Mouse (Mus musculus): Measurements from ENCODE around the gene Nfkb1. TPM values are rescaled to one million over a fixed set of nuclear protein-coding genes. Genes with fewer than 3 reads are reported as not detected.

Nfkb1 gene
- polyA plus RNA-seq, 1 experiment from 2014 or later, result 6.8 TPM

DNA sequence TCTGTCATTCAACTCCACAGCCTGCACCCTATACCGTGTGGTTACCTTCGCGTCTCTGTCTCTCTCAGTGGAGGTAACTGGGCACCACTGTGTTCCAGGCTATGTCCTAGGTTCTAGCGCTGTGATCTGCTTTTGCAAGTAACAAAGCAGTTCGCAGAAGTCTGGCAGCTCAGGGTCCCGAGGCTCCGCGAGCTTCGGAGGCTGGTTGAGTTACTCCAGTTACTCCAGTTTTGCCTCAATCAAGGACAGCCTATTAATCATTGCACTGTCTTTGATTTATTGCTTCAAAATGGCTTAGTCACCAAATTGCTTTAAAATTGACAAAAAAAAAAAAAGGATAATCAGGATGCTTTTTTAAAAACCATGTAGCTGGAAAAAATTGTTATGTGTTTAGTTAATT lies 126.6 kb downstream of the Nfkb1 start:
- no peaks in the 10 kb centered on the region for H3K9me3 ChIP-seq (replicated peaks; ENCODE audit: control insufficient read depth, low read length, poor library complexity, severe bottlenecking)
- no peak overlapping the region for H3K4me3 ChIP-seq (ENCODE audit: low read depth, low read length)
- no peaks in the 10 kb centered on the region for H3K27me3 ChIP-seq (ENCODE audit: control insufficient read depth, insufficient read depth, low read depth, low read length)
- H3K36me3 ChIP-seq (ENCODE audit: control insufficient read depth, insufficient read depth, low read length), result no peaks in the 10 kb centered on the region
- no peaks in the 10 kb centered on the region for H3K4me1 ChIP-seq (ENCODE audit: control insufficient read depth, insufficient read depth, low read length)
- no peak overlapping the region for H3K4me2 ChIP-seq (ENCODE audit: low read length)
- no peak overlapping the region for H3K27ac ChIP-seq (ENCODE audit: low read length)
- ATAC-seq, result no peak
- no peak overlapping the region for H3K9ac ChIP-seq (ENCODE audit: low read depth, low read length)
- WGBS, result 93% methylated on average over 9 of the region's 9 CpGs

DNA sequence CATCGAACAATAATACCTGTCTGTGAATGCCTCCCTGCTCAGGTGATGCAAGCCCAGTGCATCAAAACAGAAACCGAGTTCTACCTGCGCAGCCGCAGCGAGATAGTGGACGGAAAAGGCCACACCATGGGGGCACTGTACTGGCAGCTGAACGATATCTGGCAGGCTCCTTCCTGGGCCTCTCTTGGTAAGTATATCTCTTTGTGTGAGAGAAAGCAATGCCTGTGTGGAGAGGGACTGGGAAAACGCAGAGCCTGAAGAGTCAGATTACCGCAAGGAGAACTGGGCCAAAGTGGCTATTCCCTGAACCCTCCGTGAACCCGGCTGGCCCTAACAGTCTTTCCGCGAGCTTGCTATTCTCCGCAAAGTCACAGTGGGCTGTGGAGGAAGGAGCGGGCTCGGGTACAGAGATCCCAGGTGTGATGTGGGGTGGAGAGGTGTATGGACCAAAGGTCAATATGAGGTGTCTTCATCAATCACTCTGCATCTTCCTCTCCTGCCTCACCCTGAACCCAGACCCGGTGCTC lies 128.1 kb downstream of the Nfkb1 start:
- 93% methylated on average over 17 of the region's 17 CpGs for WGBS

DNA sequence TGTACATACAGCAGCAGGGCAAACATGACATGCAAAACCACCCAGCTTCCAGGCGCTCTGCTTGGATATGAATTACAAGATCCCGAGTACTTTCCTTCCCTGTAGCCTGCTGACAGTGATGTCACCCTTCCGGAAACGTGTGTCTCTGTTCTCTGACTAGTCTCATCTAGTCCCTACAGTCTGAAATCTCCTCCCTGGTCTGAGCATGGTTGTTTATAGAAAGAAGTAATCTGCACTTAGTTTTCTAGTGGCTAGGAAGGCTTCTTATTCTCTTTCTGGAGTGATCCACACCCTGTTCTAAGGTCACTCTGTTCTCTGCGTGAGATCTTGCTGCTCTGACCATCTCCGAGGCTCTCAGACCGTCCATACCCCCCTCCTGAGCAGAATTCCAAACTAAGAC lies 129.3 kb downstream of the Nfkb1 start:
- Histone ChIP-seq H3K27me3 (ENCODE audit: control insufficient read depth, insufficient read depth, low read depth, low read length) (no peaks in the 10 kb centered on the region), H3K36me3 (ENCODE audit: control insufficient read depth, insufficient read depth, low read length) (no peaks in the 10 kb centered on the region), H3K27ac (ENCODE audit: low read length) (no peak overlapping the region), H3K9me3 (replicated peaks; ENCODE audit: control insufficient read depth, low read length, poor library complexity, severe bottlenecking) (no peaks in the 10 kb centered on the region), H3K4me3 (ENCODE audit: low read depth, low read length) (no peak overlapping the region), H3K4me2 (ENCODE audit: low read length) (no peak overlapping the region), H3K4me1 (ENCODE audit: control insufficient read depth, insufficient read depth, low read length) (no peaks in the 10 kb centered on the region), H3K9ac (ENCODE audit: low read depth, low read length) (no peak overlapping the region)
- 85% methylated on average over 7 of the region's 7 CpGs for WGBS
- no peak for ATAC-seq

More for the DNA sequence above, 128.1 kb downstream of the Nfkb1 start:
- no peaks in the 10 kb centered on the region for H3K27me3 ChIP-seq (ENCODE audit: control insufficient read depth, insufficient read depth, low read depth, low read length)
- ATAC-seq, result no peak
- no peaks in the 10 kb centered on the region for H3K9me3 ChIP-seq (replicated peaks; ENCODE audit: control insufficient read depth, low read length, poor library complexity, severe bottlenecking)
- H3K36me3 ChIP-seq (ENCODE audit: control insufficient read depth, insufficient read depth, low read length), result no peaks in the 10 kb centered on the region
- H3K27ac ChIP-seq (ENCODE audit: low read length), result no peak overlapping the region
- H3K4me3 ChIP-seq (ENCODE audit: low read depth, low read length), result no peak overlapping the region
- H3K9ac ChIP-seq (ENCODE audit: low read depth, low read length), result no peak overlapping the region
- H3K4me2 ChIP-seq (ENCODE audit: low read length), result no peak overlapping the region
- H3K4me1 ChIP-seq (ENCODE audit: control insufficient read depth, insufficient read depth, low read length), result no peaks in the 10 kb centered on the region

DNA sequence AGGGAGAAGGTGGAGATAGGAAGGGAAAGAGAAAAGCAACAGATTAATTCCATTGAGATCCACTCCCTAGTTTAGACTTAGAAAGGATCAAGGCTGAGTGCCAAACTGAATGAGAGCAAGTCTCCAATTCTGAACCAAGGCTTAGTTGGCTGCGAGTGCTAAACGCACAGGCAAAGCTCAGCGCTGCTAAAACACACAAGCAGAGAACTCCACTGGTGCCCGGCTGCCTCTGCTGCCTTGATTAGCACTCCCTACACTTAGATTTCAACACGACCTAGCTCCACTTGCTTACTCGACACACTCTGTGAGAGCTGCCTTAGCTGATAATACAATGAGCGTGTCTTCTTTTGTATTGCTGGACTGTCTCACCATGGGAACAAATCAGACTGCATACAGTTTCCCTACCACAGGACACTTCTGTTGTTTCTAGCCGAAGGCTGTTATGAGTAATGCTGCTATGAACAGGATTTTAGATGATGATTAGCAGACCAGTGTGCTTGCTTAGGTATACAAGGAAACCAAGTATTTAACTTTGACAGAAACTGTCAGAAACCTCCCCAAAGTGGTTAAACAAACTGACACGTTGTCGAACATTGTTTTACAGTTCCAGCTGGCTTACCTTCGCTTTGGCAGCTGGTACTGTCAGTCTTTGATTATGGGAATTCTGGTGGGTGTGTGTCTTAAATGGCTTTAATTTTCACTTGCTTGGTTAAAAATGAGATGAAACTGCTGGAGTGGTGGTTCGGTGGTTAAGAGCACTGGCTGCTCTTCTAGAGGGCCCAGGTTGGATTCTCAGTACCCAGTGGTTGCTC lies 134.3 kb downstream of the Nfkb1 start:
- no peaks in the 10 kb centered on the region for H3K36me3 ChIP-seq (ENCODE audit: control insufficient read depth, insufficient read depth, low read length)
- no peak overlapping the region for H3K4me3 ChIP-seq (ENCODE audit: low read depth, low read length)
- H3K9me3 ChIP-seq (replicated peaks; ENCODE audit: control insufficient read depth, low read length, poor library complexity, severe bottlenecking), result no peaks in the 10 kb centered on the region
- H3K27me3 ChIP-seq (ENCODE audit: control insufficient read depth, insufficient read depth, low read depth, low read length), result no peaks in the 10 kb centered on the region
- no peak for ATAC-seq
- H3K4me1 ChIP-seq (ENCODE audit: control insufficient read depth, insufficient read depth, low read length), result no peaks in the 10 kb centered on the region
- no peak overlapping the region for H3K9ac ChIP-seq (ENCODE audit: low read depth, low read length)
- H3K4me2 ChIP-seq (ENCODE audit: low read length), result no peak overlapping the region
- no peak overlapping the region for H3K27ac ChIP-seq (ENCODE audit: low read length)
- WGBS, result 74% methylated on average over 12 of the region's 12 CpGs

DNA sequence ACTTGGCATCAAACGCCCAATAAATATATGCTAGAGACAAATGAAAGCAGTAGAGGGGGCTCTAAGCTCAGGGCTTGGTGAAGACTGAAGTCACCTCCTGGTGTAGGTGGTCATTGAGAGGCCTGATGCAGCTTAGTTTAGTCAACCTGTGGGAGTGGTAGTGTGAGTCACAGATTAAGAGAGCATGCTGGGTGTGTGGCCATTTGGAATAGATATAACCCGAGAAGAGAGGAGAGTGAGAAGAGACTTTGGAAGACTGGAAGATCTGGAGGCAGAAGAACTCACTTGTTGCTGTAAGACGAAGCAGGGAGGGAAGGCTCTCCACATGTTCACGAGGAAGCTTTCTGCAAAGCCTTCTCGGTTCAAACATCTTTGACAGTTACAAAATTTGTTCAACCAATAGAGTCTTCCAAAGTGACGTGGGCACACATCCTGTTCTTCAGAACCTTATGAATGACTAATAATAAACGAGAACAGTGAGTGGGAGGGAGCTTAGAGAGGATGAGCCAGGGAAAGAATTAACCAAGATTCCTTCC lies 135.2 kb downstream of the Nfkb1 start:
- Histone ChIP-seq H3K4me3 (ENCODE audit: low read depth, low read length) (no peak overlapping the region), H3K36me3 (ENCODE audit: control insufficient read depth, insufficient read depth, low read length) (no peaks in the 10 kb centered on the region), H3K9ac (ENCODE audit: low read depth, low read length) (no peak overlapping the region), H3K9me3 (replicated peaks; ENCODE audit: control insufficient read depth, low read length, poor library complexity, severe bottlenecking) (no peaks in the 10 kb centered on the region), H3K4me2 (ENCODE audit: low read length) (no peak overlapping the region), H3K27ac (ENCODE audit: low read length) (no peak overlapping the region), H3K4me1 (ENCODE audit: control insufficient read depth, insufficient read depth, low read length) (no peaks in the 10 kb centered on the region), H3K27me3 (ENCODE audit: control insufficient read depth, insufficient read depth, low read depth, low read length) (no peaks in the 10 kb centered on the region)
- no peak for ATAC-seq
- WGBS, result 82% methylated on average over 7 of the region's 7 CpGs

DNA sequence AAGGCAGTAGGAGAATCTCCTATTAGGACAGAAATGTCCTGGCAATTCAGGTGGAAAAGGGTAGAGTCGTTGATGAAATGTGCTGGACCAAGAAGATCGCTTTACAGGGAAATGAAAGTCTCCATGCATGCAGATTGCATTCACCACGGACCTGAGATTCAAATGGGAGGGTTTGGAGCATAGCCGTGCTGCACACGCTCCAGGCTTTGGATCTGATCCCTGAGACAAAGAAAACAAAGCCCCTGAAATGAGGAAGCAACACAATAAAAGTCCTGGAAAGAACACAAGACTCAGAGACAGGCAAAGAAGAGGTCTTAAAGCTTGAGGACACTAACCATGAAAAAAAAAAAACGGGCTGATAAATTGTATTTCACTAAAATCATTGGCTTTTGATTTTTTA lies 136.2 kb downstream of the Nfkb1 start:
- WGBS, result 36% methylated on average over 6 of the region's 6 CpGs
- Histone ChIP-seq H3K4me2 (ENCODE audit: low read length) (no peak overlapping the region), H3K4me1 (ENCODE audit: control insufficient read depth, insufficient read depth, low read length) (no peaks in the 10 kb centered on the region), H3K36me3 (ENCODE audit: control insufficient read depth, insufficient read depth, low read length) (no peaks in the 10 kb centered on the region), H3K4me3 (ENCODE audit: low read depth, low read length) (no peak overlapping the region), H3K9ac (ENCODE audit: low read depth, low read length) (no peak overlapping the region), H3K27me3 (ENCODE audit: control insufficient read depth, insufficient read depth, low read depth, low read length) (no peaks in the 10 kb centered on the region), H3K27ac (ENCODE audit: low read length) (no peak overlapping the region), H3K9me3 (replicated peaks; ENCODE audit: control insufficient read depth, low read length, poor library complexity, severe bottlenecking) (no peaks in the 10 kb centered on the region)
- ATAC-seq, result no peak

DNA sequence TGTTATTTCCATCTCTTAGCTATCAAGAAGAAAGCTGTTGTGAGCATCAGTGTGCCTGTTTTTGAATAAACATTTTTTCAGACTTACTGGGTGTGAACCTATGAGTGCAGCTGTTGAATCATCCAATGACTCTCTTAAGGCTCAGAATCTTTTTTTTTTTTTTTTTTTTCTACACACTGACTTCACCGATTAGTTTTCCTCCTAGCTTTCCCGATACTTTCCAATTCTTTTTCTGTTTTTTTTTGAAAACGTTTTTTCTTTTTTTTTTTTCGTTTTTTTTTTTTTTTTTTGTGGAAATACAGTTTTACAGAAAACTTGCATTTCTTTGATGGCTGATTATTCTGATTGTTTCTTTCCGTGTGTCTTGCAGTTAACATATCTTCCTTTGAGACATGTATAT lies 138.5 kb downstream of the Nfkb1 start:
- no peak overlapping the region for H3K4me2 ChIP-seq (ENCODE audit: low read length)
- H3K9me3 ChIP-seq (replicated peaks; ENCODE audit: control insufficient read depth, low read length, poor library complexity, severe bottlenecking), result no peaks in the 10 kb centered on the region
- H3K9ac ChIP-seq (ENCODE audit: low read depth, low read length), result no peak overlapping the region
- H3K36me3 ChIP-seq (ENCODE audit: control insufficient read depth, insufficient read depth, low read length), result no peaks in the 10 kb centered on the region
- H3K27me3 ChIP-seq (ENCODE audit: control insufficient read depth, insufficient read depth, low read depth, low read length), result no peaks in the 10 kb centered on the region
- no peak overlapping the region for H3K27ac ChIP-seq (ENCODE audit: low read length)
- 77% methylated on average over 5 of the region's 5 CpGs for WGBS
- ATAC-seq, result no peak
- H3K4me1 ChIP-seq (ENCODE audit: control insufficient read depth, insufficient read depth, low read length), result no peaks in the 10 kb centered on the region
- no peak overlapping the region for H3K4me3 ChIP-seq (ENCODE audit: low read depth, low read length)

DNA sequence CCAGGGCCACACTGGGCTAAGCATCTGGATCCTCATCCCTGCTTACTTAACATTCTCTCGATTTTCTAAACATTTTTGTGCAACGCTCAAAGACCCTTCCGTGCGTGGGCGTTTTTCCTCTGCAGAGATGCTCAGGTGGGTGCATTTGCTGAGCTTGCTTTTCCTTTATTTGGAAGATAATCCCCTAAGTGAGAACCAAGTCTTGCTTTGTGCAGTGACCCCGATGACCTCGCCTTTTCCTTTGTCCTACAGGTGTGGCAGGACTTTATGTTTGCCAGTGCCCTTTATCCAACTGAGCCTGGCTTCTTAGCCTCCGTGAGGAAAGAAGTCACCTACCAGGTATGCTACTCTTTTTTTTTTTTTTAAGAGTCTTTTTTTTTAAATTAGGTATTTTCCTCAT lies 144.0 kb downstream of the Nfkb1 start:
- no peaks in the 10 kb centered on the region for H3K27me3 ChIP-seq (ENCODE audit: control insufficient read depth, insufficient read depth, low read depth, low read length)
- no peaks in the 10 kb centered on the region for H3K36me3 ChIP-seq (ENCODE audit: control insufficient read depth, insufficient read depth, low read length)
- no peak for ATAC-seq
- peaks cover 3% of the 10 kb centered on the region; the same call in 1 of the 2 replicates for H3K4me1 ChIP-seq (ENCODE audit: control insufficient read depth, insufficient read depth, low read length)
- WGBS, result 61% methylated on average over 8 of the region's 8 CpGs
- H3K27ac ChIP-seq (ENCODE audit: low read length), result no peak overlapping the region
- no peak overlapping the region for H3K4me3 ChIP-seq (ENCODE audit: low read depth, low read length)
- H3K9ac ChIP-seq (ENCODE audit: low read depth, low read length), result no peak overlapping the region
- H3K4me2 ChIP-seq (ENCODE audit: low read length), result no peak overlapping the region
- no peaks in the 10 kb centered on the region for H3K9me3 ChIP-seq (replicated peaks; ENCODE audit: control insufficient read depth, low read length, poor library complexity, severe bottlenecking)

DNA sequence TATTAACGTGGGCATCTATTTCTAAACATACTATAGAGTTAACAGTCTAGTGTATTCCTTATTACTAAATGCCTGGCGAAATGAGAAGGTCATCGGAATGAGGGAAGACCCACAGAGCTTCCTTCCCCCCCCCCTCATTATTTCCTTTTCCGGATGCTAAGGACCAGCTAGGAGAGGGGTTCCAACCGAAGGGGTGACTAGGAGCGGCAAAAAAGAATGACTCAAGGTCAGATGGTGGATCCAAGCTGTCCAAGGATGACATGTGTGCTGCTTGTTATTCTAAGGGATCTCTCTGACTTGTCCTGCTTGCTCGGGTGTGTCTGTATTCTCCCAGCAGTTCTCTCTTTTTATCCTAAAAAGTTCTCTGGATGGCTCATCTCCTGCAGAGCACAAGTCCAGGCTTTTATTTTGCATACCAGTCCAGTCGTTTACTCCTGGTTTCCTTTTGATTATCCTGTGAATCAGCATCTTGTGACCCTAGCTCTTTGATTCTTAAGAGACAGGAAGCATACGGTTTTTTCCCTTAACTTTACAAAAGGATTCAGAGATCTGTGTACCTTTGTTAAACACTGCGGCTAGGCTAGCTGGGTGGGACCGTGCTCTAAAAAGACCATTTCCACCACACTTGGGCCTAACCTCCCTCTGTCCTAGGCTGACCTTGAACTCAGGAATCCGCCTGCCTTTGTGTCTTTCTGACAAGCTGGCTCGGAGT lies 145.0 kb downstream of the Nfkb1 start:
- WGBS, result 64% methylated on average over 13 of the region's 13 CpGs
- Histone ChIP-seq H3K27me3 (ENCODE audit: control insufficient read depth, insufficient read depth, low read depth, low read length) (no peaks in the 10 kb centered on the region), H3K4me3 (ENCODE audit: low read depth, low read length) (no peak overlapping the region), H3K4me2 (ENCODE audit: low read length) (no peak overlapping the region), H3K9me3 (replicated peaks; ENCODE audit: control insufficient read depth, low read length, poor library complexity, severe bottlenecking) (no peaks in the 10 kb centered on the region), H3K27ac (ENCODE audit: low read length) (no peak overlapping the region), H3K4me1 (ENCODE audit: control insufficient read depth, insufficient read depth, low read length) (peaks cover 3% of the 10 kb centered on the region; the same call in 1 of the 2 replicates), H3K9ac (ENCODE audit: low read depth, low read length) (no peak overlapping the region), H3K36me3 (ENCODE audit: control insufficient read depth, insufficient read depth, low read length) (no peaks in the 10 kb centered on the region)
- no peak for ATAC-seq

Measured in midbrain, embryonic 16.5 days (tissue).